Mouse (Mus musculus) hematopoietic stem cell, adult 5-6 weeks (primary cell): ENCODE data around the gene Adora2a. TPM values are rescaled to one million over a fixed set of nuclear protein-coding genes. Genes with fewer than 3 reads are reported as not detected.
A peak's percentile ranks its signal among the peaks of the same experiment; 100 is the strongest.
"Not testable (repeated sequence)": the region's sequence is repeated elsewhere in the genome, so short reads cannot be mapped to it uniquely, and the experiment has no call there.

Experiments
- ATAC-seq, 2 experiments: fragments of 125-278 bp in 1 of 2; replicated peaks in 1 of 2; 2 replicates each; pipeline ENCODE4 v1.8.0; 2016 to 2017; ENCODE audit warnings: inconsistent platforms in 2 of 2, mild to moderate bottlenecking in 2 of 2, moderate number of reproducible peaks in 2 of 2, low read depth in 1 of 2, moderate TSS enrichment in 1 of 2; ENCODE audit not compliant: low FRiP score in 2 of 2, poor library complexity in 2 of 2, severe bottlenecking in 2 of 2, insufficient read depth in 1 of 2, low TSS enrichment in 1 of 2
- total RNA-seq: library from RNA; stranded (forward); fragments of 172-1452, 232-1000 nt; gene quantifications from 2 replicates; pipeline ENCODE4 v1.2.3, GENCODE M21; 2017

The Adora2a gene
- total RNA-seq, 1 experiment from 2014 or later, result 10.1 TPM

DNA sequence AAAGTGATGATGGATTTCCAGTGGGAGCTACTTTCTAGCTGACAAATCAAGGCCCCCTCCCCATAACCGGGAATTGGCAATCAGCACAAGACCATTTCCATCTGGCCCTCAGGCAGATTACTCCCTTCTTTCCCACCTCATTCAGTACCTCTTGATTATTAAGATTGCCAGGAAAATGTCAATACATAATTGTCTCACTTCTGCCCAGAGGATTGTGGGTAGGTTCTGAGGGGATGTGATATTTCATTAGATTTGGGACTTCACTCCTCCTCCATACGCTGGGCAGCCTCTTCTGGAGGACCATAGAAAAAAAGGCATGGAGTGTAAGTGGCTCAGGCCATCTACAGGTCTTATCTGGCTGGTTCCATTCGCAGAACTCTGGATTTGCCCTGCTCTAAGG is 15.6 kb downstream of the Adora2a start:
- no peak for ATAC-seq

DNA sequence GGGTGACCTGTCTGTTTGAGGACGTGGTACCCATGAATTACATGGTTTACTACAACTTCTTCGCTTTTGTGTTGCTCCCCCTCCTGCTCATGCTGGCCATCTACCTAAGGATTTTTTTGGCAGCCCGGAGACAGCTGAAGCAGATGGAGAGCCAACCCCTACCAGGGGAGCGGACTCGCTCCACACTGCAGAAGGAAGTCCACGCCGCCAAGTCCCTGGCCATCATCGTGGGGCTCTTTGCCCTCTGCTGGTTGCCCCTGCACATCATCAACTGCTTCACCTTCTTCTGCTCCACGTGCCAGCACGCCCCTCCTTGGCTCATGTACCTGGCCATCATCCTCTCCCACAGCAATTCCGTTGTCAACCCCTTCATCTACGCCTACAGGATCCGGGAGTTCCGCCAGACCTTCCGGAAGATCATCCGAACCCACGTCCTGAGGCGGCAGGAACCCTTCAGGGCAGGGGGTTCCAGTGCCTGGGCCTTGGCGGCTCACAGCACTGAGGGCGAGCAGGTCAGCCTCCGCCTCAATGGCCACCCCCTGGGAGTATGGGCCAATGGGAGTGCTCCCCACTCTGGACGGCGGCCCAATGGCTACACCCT is 16.6 kb downstream of the Adora2a start:
- no peak for ATAC-seq

DNA sequence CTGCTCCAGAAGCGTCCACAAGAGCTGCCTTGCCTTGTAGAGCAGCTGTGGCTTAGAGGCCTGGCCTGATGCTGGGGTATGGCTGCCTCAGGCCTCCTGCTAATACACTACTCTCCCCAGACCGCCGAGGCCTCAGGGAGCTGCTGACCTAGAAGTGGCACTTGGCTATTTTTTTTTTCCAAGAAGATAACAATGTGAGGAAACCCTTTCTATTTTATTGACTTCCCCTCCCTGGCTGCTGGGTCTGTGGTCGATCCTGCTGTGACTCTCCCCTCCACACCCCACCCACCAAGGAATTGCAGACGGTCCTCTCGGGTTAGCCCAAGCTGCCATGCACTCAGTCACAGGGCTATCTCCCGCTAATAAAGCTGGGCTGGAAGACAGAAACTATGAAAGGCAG is 17.5 kb downstream of the Adora2a start:
- ATAC-seq, result no peak

DNA sequence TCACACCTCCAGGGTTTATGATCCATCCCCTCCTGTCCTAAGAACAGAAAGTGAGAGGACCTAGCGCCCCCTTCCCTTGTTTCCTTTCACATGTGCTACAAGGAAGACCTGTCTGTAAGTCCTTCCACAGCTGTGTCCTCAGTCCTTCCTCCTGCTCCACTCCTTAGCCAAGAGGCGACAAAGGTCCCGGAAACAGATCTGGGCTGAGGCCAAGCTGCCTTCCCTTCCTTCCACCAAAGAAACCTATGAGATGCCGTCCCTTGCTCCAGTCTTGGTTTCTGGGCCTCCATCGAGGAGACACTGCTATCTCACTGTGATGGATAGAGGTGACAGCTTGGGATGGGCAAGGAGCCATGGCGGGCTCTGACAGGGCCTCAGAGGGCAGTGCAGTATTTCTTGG is 18.4 kb downstream of the Adora2a start:
- ATAC-seq, result no peak

DNA sequence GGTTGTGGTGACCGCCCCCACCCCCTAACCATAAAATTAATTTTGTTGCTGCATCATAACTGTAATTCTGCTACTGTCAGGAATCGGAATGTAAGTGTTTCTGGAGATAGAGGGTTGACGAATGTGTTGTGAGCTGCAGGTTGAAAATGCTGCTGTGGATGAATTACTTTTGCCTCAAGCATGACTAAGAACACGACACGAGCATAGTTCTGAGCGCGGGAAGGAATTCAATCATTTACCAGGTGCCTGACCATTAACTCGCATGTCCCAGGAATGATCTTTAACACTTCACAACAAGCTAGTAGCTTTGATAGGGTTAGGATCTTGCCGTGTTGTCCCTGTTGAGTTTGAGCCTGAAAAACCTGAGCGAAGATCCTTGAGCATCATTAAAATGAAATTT is 20.6 kb downstream of the Adora2a start:
- no peak for ATAC-seq

DNA sequence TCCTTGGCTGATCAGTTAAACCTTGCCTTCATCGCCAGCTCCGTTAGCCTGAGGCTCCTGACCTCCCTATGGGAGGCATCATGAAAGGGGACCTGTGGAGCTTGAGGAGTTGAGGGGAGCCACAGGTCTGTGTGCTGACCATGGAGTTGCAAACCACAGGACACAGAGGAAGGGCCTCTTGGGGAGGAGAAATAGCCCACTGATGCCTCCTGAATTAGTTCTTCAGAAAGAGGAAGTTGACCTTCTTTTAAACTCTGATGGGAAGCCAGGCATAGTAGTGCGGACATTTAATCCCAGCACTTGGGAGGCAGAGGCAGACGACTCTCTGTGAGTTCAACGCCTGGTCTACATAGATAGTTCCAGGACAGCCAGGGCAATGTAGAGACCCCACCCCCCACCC is 22.2 kb downstream of the Adora2a start:
- ATAC-seq, result peak; percentile 66 to 69

DNA sequence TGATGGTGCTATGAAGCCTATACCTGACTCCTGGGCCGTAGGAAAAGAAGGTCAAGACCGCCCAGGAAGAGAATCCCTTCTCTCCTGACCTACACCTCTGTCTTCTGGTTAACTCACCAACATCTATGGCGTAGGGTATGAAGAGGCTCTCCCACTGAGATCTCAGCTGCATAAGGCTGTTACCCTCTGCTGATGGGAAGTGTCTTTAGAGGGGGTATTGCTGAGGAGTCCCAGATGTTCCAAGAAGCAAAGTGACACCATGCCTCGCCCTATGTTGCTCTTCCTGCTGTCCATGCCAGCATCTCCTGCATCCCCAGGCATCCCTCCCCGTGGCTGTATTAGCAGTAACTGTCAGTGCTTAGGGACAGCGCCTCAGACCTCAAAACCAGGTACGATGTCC is 22.7 kb downstream of the Adora2a start:
- no peak for ATAC-seq

DNA sequence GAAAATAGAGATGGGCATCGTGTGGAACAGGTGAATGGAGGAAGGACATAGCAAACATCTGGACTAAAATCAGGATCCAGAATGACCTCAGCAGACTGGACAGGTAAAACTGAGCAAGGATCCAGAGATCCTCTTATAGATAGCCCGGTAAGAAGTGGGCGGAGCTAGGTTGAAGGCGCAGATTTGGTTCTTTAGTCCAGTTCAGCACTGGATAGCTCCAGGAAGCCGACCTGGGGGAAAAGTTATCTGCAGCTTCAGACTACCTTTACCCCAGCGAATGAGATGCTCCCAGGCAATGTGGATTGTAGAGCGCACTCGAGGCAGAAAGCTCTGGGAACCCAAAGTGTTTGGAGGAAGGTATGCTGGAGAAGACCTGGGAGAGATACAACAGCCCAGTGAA is 25.3 kb downstream of the Adora2a start:
- no peak for ATAC-seq

DNA sequence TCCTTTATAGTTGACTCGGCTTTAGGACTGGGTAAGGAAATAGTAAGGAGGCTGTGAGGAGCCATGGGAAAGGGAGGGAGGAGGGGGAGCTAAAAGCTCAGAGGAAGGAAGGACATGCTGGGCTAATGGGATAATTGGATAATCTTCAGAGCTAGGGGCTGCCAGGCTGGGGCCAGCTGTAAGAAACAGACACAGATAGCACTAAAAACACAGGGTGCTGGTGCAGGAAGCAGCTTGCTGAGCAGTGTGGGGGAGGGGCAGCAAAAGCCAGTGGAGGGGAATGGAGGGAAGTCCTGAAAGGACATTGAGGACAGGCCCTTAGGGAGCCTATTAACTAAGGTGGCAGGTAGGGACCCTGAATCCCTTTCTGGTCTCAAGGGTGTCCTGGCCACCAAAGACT is 27.9 kb downstream of the Adora2a start:
- not testable (repeated sequence) for ATAC-seq

DNA sequence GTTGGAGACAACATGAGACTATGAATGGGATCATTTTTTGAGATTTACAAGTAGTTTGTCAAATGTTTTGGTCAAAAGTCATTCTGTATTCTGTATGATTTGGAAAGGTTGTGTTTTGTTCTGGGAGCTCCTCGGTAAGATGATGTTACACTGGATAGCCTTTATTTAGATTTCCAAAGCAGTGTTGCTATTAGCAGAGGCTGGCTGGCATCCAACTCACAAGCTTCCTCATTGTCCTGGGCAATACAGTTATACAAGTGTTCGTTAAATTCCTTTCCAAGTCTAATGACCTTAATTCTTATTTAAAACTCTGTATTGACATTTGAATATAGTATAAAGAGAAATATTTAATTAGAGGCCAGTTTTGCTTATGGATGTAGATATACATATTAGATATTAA is 28.6 kb downstream of the Adora2a start:
- no peak for ATAC-seq

DNA sequence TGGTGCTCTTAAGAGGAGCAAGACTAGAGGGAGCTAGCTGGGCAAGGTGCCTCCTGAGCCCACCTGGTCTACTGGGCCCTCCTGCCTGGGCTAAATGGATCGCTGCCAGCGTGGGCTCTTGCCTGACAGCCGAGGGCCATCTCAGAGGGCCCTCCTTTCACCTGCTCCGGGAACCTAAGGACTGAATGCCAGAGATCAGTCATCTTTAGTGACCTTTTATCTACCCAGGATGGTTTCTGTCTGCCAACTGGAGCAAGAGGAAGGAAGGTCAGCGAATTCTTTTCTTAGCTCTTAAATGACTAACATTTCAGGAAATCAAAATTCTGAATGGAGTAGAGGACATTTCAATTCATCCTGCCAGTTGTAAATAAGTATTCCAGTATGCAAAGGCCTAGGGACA is 33.9 kb downstream of the Adora2a start:
- no peak for ATAC-seq

DNA sequence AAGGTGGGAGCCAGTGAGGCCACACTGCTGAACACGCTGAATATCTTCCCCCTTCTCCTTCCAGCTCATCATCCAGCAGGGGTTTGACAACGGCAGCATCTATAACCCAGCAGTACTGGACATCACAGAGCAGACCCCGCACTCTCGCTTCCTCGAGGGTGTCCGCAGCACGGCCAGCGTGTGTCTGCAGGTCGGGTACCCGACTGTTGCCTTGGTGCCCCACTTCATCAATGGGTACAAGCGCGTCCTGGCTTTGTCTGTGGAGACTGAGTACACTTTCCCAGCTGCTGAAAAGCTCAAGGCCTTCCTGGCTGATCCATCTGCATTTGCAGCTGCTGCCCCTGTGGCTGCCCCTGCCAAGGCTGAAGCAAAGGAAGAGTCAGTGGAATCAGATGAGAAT is 35.9 kb downstream of the Adora2a start:
- ATAC-seq, result no peak

DNA sequence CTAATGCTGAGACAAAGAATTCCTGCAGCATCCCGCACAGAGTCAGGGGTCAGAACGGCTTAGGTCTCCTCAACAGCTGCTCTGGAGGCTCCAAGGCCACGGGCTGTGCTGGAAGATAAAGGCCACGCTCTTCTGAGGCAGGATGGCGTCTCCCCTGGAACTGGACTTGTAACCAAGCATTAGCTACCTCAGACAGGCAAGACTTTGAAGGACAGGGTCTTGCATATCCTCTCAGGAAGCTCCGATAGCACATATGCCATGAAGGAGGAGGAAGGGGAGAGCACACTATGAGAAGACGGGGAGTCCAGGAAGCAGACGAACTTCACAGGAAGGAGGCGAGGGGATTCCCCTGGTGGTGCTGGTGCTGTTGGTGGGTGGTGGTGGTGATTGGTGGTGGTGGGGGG is 37.2 kb downstream of the Adora2a start:
- ATAC-seq, result peak; percentile 4 to 48; a peak in 1 of 4 replicates

DNA sequence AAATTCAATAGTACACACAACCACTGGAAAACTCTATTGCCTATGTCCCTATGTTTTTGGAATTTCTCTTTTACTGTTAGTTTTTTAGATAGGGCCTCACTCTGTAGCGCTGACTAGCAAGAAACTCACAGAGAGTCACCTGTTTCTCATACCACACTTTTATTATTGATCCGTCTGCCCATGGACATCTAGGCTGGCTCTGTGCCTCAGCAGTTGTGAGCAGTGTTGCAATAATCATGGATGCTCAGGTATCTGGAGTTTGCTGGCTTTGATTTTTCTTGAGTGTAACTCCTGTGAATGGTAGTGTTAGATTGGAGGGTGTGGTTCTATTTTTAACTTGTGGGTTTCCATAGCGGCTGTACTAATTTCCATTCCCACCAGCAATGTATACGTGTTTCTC is 38.7 kb downstream of the Adora2a start:
- ATAC-seq, result no peak

DNA sequence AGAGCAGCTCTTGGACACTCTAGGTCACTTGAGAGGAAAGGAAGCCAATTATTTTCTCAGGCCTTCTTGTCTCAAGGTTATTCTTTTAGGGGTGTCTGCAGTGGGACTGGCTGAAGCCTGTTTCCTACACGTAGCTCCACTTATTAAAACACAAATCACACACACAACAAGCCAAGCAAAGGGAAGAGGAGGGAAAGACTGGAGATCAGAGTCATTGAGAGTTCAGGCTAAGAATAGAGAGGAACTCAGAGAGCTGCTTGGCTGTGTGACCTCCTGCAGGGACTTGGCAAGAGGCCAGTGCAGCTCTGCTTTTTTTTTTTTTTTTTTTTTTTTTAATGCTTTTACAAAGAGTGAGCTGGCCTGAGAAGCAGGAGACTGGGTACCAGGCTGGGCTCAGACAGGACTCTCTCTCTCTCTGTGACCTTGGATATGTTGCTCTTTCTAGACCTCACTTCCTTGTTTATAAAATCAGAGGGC is 47.6 kb downstream of the Adora2a start:
- ATAC-seq, result peak; percentile 32 to 52; a peak in 3 of 4 replicates

DNA sequence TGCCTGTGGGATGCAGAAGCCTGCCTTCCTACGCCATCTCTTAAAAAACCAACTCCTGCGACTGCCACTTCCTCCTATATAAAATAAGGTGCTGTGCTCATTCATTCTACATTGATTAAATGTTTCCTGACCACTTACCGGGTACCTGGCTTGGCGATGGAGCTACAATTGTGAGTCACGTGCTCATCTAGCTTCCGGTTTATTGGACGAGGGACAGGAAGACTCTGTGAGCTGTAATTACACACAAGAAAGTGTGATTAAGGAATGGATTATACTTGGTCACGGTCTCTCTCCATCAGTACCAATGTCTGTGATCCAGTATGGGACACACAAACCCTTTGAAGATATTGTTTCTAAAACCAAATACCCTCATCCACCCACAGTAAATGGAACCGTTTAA is 48.1 kb downstream of the Adora2a start:
- peak in 1 of 2 experiments; percentile 25; a peak in 1 of 4 replicates for ATAC-seq

DNA sequence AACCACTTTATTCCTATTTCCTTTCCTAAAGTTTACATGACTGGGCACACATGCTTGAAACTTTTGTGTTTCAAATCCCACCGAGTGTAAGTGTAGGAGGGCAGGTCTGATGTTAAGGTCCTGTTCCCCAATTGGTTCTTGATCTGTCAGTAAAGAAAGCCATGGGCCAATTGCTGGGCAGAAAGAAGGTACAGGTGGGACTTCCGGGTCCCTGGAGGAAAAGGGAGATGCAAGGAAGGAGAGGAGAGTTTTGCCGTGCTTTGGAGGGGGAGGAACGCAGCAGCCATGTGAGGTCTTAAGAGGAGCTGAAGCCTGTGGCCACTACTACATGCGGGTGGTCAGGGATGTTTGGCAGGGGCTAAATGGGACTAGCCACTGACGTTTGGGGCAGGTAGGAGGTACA is 48.6 kb downstream of the Adora2a start:
- ATAC-seq, result peak; percentile 56 to 80; a peak in 3 of 4 replicates

DNA sequence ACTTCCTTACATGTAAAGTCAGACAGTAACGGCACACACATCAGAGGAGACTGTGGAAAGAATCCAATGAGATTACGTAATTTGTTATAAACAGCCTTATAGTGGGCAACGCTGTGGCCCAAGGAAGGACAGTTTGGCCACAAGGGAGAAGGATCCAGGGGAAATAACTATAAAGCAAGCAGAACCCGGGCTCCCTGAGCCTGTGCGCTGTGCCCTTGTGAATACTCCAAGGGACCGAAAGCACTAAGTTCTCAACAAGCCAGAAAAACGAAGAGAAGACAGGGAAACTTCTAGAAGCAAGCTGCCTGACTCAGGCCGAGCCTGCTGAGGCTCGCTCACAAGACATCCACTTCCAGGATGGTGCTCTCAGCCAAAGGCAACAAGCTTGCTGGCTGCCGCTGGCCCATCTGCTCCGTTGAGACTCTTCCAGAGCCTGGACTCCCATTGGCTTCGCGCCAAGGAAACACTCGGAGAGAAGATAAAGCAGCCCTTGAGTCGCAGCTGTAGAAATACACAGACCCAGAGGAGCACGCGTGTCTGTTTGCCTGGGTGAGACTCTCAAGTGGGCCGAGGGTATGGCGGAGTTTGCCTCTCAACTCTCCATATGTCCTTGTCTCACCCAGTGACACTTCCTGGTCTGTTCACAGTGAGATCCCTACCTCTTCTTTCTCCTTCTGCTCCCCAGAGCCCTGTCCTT is 57.1 kb downstream of the Adora2a start:
- ATAC-seq, result not testable (repeated sequence)

DNA sequence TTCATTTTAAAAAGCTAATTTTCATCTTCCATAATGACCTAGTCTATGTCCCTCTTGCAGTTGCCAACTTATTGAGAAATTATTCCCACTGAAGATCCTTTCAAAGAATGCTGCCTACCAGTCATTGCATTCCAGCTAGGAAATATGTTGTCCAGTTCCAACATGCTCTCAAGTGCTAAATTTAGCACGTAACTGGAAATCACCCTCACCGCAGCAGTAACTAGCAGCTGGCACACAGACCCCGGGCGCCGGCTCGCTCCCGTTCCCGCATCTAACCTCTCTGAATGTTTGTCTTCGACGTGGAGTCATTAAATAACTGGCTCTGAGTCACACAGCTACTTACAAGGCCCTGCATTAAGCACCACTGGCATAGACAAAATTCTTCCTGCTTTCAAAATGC is 62.0 kb downstream of the Adora2a start:
- ATAC-seq, result no peak
